Mouse (Mus musculus) spleen, adult 2 months (tissue): ENCODE data around the gene Ndel1. TPM values are rescaled to one million over a fixed set of nuclear protein-coding genes. Genes with fewer than 3 reads are reported as not detected.

Source experiments
- DNase-seq, 2 experiments: peaks; one replicate each; pipeline versions ENCODE4 v3.0.0 to v3.0.0-alpha.2; 2012 to 2021; ENCODE audit warnings: low spot score in 2 of 2, low read depth in 1 of 2
- H3K27ac ChIP-seq: fragments of 200-500 bp; 2 replicates; pipeline ENCODE4 v1.5.1; 2012; ENCODE audit warnings: low read length, inconsistent platforms; ENCODE audit not compliant: insufficient read depth
- H3K27me3 ChIP-seq: fragments of 200-500 bp; 2 replicates; pipeline ENCODE4 v1.6.1; 2012; ENCODE audit warnings: mild to moderate bottlenecking, moderate library complexity, low read length, inconsistent platforms; ENCODE audit not compliant: control insufficient read depth, insufficient read depth
- H3K36me3 ChIP-seq: fragments of 200-500 bp; 2 replicates; pipeline ENCODE4 v1.6.1; 2012; ENCODE audit warnings: mild to moderate bottlenecking, low read length, inconsistent platforms; ENCODE audit not compliant: control insufficient read depth, insufficient read depth
- H3K4me1 ChIP-seq: fragments of 200-500 bp; 2 replicates; pipeline ENCODE4 v1.6.1; 2011; ENCODE audit warnings: inconsistent platforms; ENCODE audit not compliant: control insufficient read depth, insufficient read depth, insufficient read length
- H3K4me3 ChIP-seq: fragments of 200-500 bp; 2 replicates; pipeline ENCODE4 v1.5.1; 2011; ENCODE audit warnings: mild to moderate bottlenecking, inconsistent platforms; ENCODE audit not compliant: insufficient read depth, insufficient read length; ENCODE audit errors: extremely low read depth
- CTCF ChIP-seq: fragments of 200-500 bp; IDR thresholded peaks from 2 replicates; pipeline ENCODE4 v1.5.1; 2011; ENCODE audit warnings: mild to moderate bottlenecking, inconsistent platforms; ENCODE audit not compliant: insufficient read depth, insufficient read length, insufficient replicate concordance; ENCODE audit errors: extremely low read depth
- POLR2A ChIP-seq: fragments of 200-500 bp; IDR thresholded peaks from 2 replicates; pipeline ENCODE4 v1.6.1; 2011; ENCODE audit warnings: low read depth, low read length, inconsistent platforms
- WGBS: fragments of 180-500 bp; shearing (Covaris S2); methylation state at CpG from one replicate; pipeline ENCODE4 v1.1.7; 2018; 5-methylcytosine and 5-hydroxymethylcytosine counted together
- polyA plus RNA-seq: library from polyadenylated mRNA; depleted of rRNA; stranded (reverse); fragments of >200 nt; gene quantifications from 2 replicates; pipeline ENCODE4 v1.2.3, GENCODE M21; 2012; rRNA removed

The Ndel1 gene
- polyA plus RNA-seq, 1 experiment = 23.0 TPM

DNA sequence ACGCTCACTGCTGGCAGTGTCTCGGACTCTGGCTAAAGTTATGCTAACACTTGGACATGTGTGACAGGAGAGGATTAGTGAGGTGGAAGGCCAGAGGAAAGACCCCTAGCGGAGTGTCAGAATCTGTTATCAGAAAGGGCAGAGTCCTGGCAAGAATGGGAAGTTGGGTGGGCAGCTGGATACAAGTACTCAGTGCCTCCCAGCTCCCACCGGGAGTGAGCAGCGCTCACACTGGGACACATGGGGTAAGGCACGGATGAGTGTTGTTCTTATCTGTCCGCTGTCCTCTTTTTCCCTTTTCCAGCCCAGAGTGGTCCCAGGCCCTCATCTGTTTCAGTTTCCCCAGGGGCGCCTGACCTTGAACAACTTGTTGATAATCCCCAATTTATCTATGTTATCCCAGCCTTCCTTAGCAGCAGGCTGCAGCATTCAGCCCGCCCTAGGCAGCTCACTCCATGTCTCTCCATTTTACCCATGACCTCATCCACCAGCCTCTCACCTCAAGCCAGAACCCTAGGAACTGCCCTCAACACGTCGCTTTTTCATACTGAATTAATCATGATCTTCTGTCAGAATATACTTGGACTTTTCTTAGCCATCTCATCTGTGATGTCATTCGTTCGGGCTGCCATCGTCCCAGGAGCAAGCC, 91.1 kb downstream of the Ndel1 start:
- H3K27me3 ChIP-seq = no peaks in the 10 kb centered on the region
- TF ChIP-seq CTCF = no peak
- no peak for TF ChIP-seq POLR2A
- WGBS = 93% methylated on average over 14 of the region's 14 CpGs

DNA sequence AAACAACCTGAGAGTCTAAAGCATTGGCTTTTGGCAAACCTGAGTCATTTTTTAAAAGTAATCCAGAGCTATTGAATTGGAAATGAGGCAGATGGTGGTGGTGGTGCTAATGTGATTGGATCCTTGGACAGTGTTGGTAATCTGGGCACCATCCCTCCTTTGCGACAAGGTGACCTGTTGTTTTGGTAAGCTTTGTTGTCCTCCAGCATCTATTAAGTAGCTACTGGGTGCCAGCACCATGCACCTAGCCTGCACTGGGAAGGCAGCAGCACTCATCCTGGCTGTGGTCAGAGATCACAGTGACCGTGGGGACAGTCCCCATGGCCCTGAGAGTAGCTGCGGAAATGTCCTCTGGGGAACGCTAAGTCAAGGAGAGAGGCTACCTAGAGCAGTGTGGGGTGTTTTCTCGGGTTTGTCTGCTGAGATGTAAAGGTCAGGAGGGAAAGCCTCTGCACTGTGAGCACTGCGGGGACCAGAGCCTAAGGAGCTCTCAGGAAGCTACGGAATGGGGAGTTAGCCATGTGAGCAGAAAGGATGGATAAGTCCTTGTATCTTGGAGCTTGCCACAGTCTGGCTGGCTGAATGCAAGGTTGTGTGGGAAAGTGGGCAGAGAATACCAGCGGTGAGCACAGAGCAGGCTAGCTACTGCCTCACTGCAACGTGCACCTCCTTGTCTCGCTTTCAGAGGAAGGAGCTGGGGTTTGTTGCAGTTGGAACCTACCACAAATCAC, 91.8 kb downstream of the Ndel1 start:
- no peak overlapping the region for H3K27ac ChIP-seq
- no peaks in the 10 kb centered on the region for H3K36me3 ChIP-seq
- no peaks in the 10 kb centered on the region for H3K4me1 ChIP-seq
- no peak overlapping the region for H3K4me3 ChIP-seq
- H3K27me3 ChIP-seq = no peaks in the 10 kb centered on the region
- DNase-seq = no peak
- no peak for TF ChIP-seq POLR2A
- no peak for TF ChIP-seq CTCF
- 90% methylated on average over 10 of the region's 10 CpGs for WGBS

More for the DNA sequence above, 91.1 kb downstream of the Ndel1 start:
- H3K4me1 ChIP-seq = no peaks in the 10 kb centered on the region
- no peaks in the 10 kb centered on the region for H3K36me3 ChIP-seq
- no peak for DNase-seq
- no peak overlapping the region for H3K4me3 ChIP-seq
- no peak overlapping the region for H3K27ac ChIP-seq

- Histone ChIP-seq H3K4me3 (no peak overlapping the region), H3K27me3 (no peaks in the 10 kb centered on the region), H3K36me3 (no peaks in the 10 kb centered on the region), H3K27ac (no peak overlapping the region), H3K4me1 (no peaks in the 10 kb centered on the region)
- TF ChIP-seq CTCF = no peak
- no peak for TF ChIP-seq POLR2A
- no peak for DNase-seq
Observed at GRCm38 (mm10) chr11:68778855-68779254, 92.8 kb downstream of the Ndel1 start.

DNA sequence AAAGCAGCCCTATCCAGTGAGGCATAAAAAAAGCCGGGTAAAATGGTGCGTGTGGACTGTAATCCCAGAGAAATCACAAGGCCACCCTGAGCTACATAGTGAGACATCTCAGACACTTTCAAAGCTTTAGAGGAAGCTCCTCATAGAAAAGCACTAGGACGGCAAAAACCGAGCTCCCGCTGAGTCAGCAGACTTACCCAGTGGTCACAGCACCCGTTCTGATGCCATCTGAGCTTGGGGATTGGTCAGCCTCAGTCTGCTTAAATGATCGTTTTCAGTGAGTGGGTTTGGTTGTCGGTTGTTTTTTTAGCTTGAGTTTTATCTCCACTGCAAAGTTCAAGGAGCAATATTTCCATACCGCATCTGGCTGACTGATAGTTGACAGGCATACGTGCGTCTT, 93.7 kb downstream of the Ndel1 start:
- WGBS = 86% methylated on average over 11 of the region's 11 CpGs
- TF ChIP-seq POLR2A (no peak), CTCF (no peak)
- no peak for DNase-seq
- Histone ChIP-seq H3K36me3 (no peaks in the 10 kb centered on the region), H3K4me1 (no peaks in the 10 kb centered on the region), H3K4me3 (no peak overlapping the region), H3K27me3 (no peaks in the 10 kb centered on the region), H3K27ac (no peak overlapping the region)

- Histone ChIP-seq H3K4me1 (no peaks in the 10 kb centered on the region), H3K27me3 (no peaks in the 10 kb centered on the region), H3K4me3 (no peak overlapping the region), H3K27ac (no peak overlapping the region), H3K36me3 (no peaks in the 10 kb centered on the region)
- TF ChIP-seq CTCF (no peak), POLR2A (no peak)
- 93% methylated on average over 7 of the region's 7 CpGs for WGBS
- no peak for DNase-seq
Observed at GRCm38 (mm10) chr11:68776147-68776655, 95.5 kb downstream of the Ndel1 start.

Other genes starting within 250 kb of the Ndel1 start
- gene Myh10, start 180.3 kb downstream of the Ndel1 start, polyA plus RNA-seq = 5.9 and 6.3 TPM in 2 replicates
- 0.04 and 0.06 TPM in 2 replicates for gene Rnf222, start 16.7 kb upstream of the Ndel1 start, polyA plus RNA-seq
- 681 and 695 TPM in 2 replicates for gene Rpl26, start 29.7 kb upstream of the Ndel1 start, polyA plus RNA-seq
- gene Odf4, start 55.2 kb upstream of the Ndel1 start, polyA plus RNA-seq = not detected in 2 replicates
- gene Arhgef15, start 85.6 kb upstream of the Ndel1 start, polyA plus RNA-seq = 11.0 and 19.2 TPM in 2 replicates
- gene Slc25a35, start 96.3 kb upstream of the Ndel1 start, polyA plus RNA-seq = 13.1 and 13.8 TPM in 2 replicates
- 10.1 and 11.2 TPM in 2 replicates for gene Rangrf, start 103.3 kb upstream of the Ndel1 start, polyA plus RNA-seq
- 14.0 and 16.8 TPM in 2 replicates for gene Pfas, start 136.6 kb upstream of the Ndel1 start, polyA plus RNA-seq
- 27.2 and 30.4 TPM in 2 replicates for gene Ctc1, start 144.1 kb upstream of the Ndel1 start, polyA plus RNA-seq
- 41.4 and 42.9 TPM in 2 replicates for gene Aurkb, start 173.8 kb upstream of the Ndel1 start, polyA plus RNA-seq
- 16.7 and 23.7 TPM in 2 replicates for gene Borcs6, start 187.9 kb upstream of the Ndel1 start, polyA plus RNA-seq
- 7.0 and 14.6 TPM in 2 replicates for gene Tmem107, start 198.9 kb upstream of the Ndel1 start, polyA plus RNA-seq
- 94.2 and 95.7 TPM in 2 replicates for gene Vamp2, start 216.6 kb upstream of the Ndel1 start, polyA plus RNA-seq
- 23.3 and 25.7 TPM in 2 replicates for gene Per1, start 223.4 kb upstream of the Ndel1 start, polyA plus RNA-seq
- gene Hes7, start 248.5 kb upstream of the Ndel1 start, polyA plus RNA-seq = 0.44 and 0.55 TPM in 2 replicates